Mouse (Mus musculus): ENCODE results near the gene Crim1. TPM values are rescaled to one million over a fixed set of nuclear protein-coding genes. Genes with fewer than 3 reads are reported as not detected.

The Crim1 gene
- polyA plus RNA-seq, 1 experiment from 2014 or later, result 3.6 TPM

GRCm38 (mm10) chr17:78308221-78308620, 108.2 kb downstream of the Crim1 start:
- no peak for ATAC-seq

DNA sequence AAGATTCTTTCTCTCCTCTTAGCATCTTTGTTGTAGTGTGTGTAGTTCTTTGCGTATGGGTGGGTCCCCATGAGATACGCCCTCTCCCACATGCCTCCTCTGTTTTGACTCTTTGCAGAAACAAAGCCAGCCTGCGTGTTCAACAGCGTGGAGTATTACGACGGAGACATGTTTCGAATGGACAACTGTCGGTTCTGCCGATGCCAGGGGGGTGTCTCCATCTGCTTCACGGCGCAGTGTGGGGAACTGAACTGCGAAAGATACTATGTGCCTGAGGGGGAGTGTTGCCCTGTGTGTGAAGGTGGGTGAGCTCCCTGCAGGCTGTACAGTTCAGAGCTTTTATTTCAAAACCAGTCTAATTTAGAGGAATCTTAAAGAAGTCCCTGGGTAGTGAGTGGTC, 113.0 kb downstream of the Crim1 start:
- no peaks in the 10 kb centered on the region for H3K27me3 ChIP-seq (replicated peaks; ENCODE audit: control insufficient read depth, insufficient read depth, low read length)
- peak; percentile 74; the same call in 1 of the 2 replicates for ATAC-seq

More at GRCm38 (mm10) chr17:78308221-78308620, 108.2 kb downstream of the Crim1 start:
- Histone ChIP-seq H3K9ac (ENCODE audit: low read length) (no peak overlapping the region), H3K36me3 (ENCODE audit: control insufficient read depth, insufficient read depth, low read length) (0 out of 2 replicates have a peak, but pooled peaks cover 2% of the 10 kb centered on the region), H3K4me1 (ENCODE audit: control insufficient read depth, insufficient read depth, low read length) (no peaks in the 10 kb centered on the region), H3K9me3 (replicated peaks; ENCODE audit: control insufficient read depth, low read length) (no peaks in the 10 kb centered on the region), H3K4me2 (ENCODE audit: low read length) (no peak overlapping the region), H3K27me3 (replicated peaks; ENCODE audit: control insufficient read depth, insufficient read depth, low read length) (no peaks in the 10 kb centered on the region), H3K27ac (ENCODE audit: low read depth, low read length) (no peak overlapping the region), H3K4me3 (ENCODE audit: low read depth, low read length) (no peak overlapping the region)
- peak; percentile 24 for DNase-seq (ENCODE audit: low spot score)
- WGBS, result 68% methylated on average over 9 of the region's 9 CpGs

DNA sequence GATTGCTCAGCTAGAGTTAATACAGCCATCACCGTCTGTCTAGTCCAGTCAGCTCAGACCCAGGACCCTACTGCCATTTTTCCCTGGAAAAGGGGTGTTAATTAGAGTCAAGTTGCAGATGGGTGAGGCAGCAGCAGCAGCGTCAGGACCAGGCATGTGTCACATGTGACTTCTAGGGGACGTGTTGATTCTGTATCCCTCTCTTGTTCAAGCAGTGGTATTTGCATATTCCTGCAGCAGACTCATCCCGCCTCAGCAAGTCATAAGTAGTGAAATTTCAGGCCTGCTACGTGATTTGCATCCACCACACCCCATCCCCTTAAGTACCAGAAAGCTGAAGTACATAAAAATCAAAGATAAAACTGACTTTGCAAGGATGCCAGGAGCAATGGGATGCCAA, 113.6 kb downstream of the Crim1 start:
- WGBS, result 64% methylated on average over 5 of the region's 5 CpGs

More for the DNA sequence above, 113.0 kb downstream of the Crim1 start:
- Histone ChIP-seq H3K4me2 (ENCODE audit: low read length) (no peak overlapping the region), H3K9me3 (replicated peaks; ENCODE audit: control insufficient read depth, low read length) (no peaks in the 10 kb centered on the region), H3K4me1 (ENCODE audit: control insufficient read depth, insufficient read depth, low read length) (no peaks in the 10 kb centered on the region), H3K4me3 (ENCODE audit: low read depth, low read length) (no peak overlapping the region), H3K36me3 (ENCODE audit: control insufficient read depth, insufficient read depth, low read length) (no peaks in the 10 kb centered on the region), H3K27ac (ENCODE audit: low read depth, low read length) (no peak overlapping the region), H3K9ac (ENCODE audit: low read length) (no peak overlapping the region)
- 78% methylated on average over 12 of the region's 12 CpGs for WGBS
- DNase-seq (ENCODE audit: low spot score), result peak; percentile 42

GRCm38 (mm10) chr17:78315659-78316058, 115.6 kb downstream of the Crim1 start:
- Histone ChIP-seq H3K27me3 (replicated peaks; ENCODE audit: control insufficient read depth, insufficient read depth, low read length) (no peaks in the 10 kb centered on the region), H3K4me3 (ENCODE audit: low read depth, low read length) (no peak overlapping the region), H3K4me2 (ENCODE audit: low read length) (no peak overlapping the region), H3K36me3 (ENCODE audit: control insufficient read depth, insufficient read depth, low read length) (no peaks in the 10 kb centered on the region), H3K9me3 (replicated peaks; ENCODE audit: control insufficient read depth, low read length) (no peaks in the 10 kb centered on the region), H3K27ac (ENCODE audit: low read depth, low read length) (no peak overlapping the region), H3K4me1 (ENCODE audit: control insufficient read depth, insufficient read depth, low read length) (no peaks in the 10 kb centered on the region), H3K9ac (ENCODE audit: low read length) (no peak overlapping the region)
- ATAC-seq (no peak; the same call in 1 of the 2 replicates), DNase-seq (ENCODE audit: low spot score) (no peak)
- WGBS, result 81% methylated on average over 11 of the region's 11 CpGs

More for the DNA sequence above, 113.6 kb downstream of the Crim1 start:
- no peak overlapping the region for H3K9ac ChIP-seq (ENCODE audit: low read length)
- H3K27ac ChIP-seq (ENCODE audit: low read depth, low read length), result no peak overlapping the region
- H3K27me3 ChIP-seq (replicated peaks; ENCODE audit: control insufficient read depth, insufficient read depth, low read length), result no peaks in the 10 kb centered on the region
- H3K36me3 ChIP-seq (ENCODE audit: control insufficient read depth, insufficient read depth, low read length), result no peaks in the 10 kb centered on the region
- no peaks in the 10 kb centered on the region for H3K9me3 ChIP-seq (replicated peaks; ENCODE audit: control insufficient read depth, low read length)
- H3K4me3 ChIP-seq (ENCODE audit: low read depth, low read length), result no peak overlapping the region
- DNase-seq (ENCODE audit: low spot score) (no peak), ATAC-seq (peak; percentile 54; the same call in 1 of the 2 replicates)
- H3K4me1 ChIP-seq (ENCODE audit: control insufficient read depth, insufficient read depth, low read length), result no peaks in the 10 kb centered on the region
- H3K4me2 ChIP-seq (ENCODE audit: low read length), result no peak overlapping the region

DNA sequence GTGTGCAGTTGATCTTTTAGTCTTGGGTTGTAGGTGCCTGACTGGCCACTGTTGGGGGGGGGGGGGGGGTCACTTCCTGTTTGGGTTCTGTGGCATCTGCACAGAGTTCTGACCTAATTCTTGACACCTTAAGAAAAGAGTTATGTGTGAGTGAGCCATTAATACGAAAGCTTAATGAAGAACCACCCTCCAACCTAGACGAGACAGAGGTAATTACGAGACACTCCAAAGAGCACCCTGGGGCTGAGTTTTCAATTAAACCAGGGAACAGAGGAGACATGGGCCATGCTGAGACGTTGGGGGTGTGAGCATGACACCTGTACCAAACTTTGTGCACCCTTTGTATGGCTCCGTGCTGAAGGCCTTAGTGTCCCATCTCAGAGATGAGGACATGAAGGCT, 117.3 kb downstream of the Crim1 start:
- DNase-seq (ENCODE audit: low spot score) (no peak), ATAC-seq (no peak)
- Histone ChIP-seq H3K9ac (ENCODE audit: low read length) (no peak overlapping the region), H3K4me1 (ENCODE audit: control insufficient read depth, insufficient read depth, low read length) (no peaks in the 10 kb centered on the region), H3K27ac (ENCODE audit: low read depth, low read length) (no peak overlapping the region), H3K36me3 (ENCODE audit: control insufficient read depth, insufficient read depth, low read length) (no peaks in the 10 kb centered on the region), H3K4me2 (ENCODE audit: low read length) (no peak overlapping the region), H3K4me3 (ENCODE audit: low read depth, low read length) (no peak overlapping the region), H3K27me3 (replicated peaks; ENCODE audit: control insufficient read depth, insufficient read depth, low read length) (no peaks in the 10 kb centered on the region), H3K9me3 (replicated peaks; ENCODE audit: control insufficient read depth, low read length) (no peaks in the 10 kb centered on the region)
- 63% methylated on average over 5 of the region's 5 CpGs for WGBS

DNA sequence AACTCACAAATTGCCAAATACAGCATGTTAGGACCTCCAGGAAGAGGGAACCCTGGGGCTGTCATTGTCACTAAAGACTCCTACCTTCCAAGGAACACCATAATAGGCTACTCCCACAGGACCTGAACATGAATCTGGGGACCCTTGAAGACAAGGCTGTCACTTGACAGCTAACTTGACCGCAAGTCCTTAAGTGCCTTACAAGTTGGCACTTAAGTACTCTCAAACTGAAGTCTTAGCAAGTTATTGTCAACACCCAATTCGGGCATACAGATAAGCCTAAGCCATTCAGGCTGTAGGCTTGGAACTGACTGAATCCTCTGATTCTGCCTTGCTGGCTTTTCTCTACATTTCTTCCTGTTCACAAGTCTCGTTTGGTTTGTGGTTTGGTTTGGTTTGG, 118.8 kb downstream of the Crim1 start:
- 87% methylated on average over 3 of the region's 3 CpGs for WGBS
- Histone ChIP-seq H3K36me3 (ENCODE audit: control insufficient read depth, insufficient read depth, low read length) (no peaks in the 10 kb centered on the region), H3K9ac (ENCODE audit: low read length) (no peak overlapping the region), H3K4me3 (ENCODE audit: low read depth, low read length) (no peak overlapping the region), H3K27ac (ENCODE audit: low read depth, low read length) (no peak overlapping the region), H3K9me3 (replicated peaks; ENCODE audit: control insufficient read depth, low read length) (no peaks in the 10 kb centered on the region), H3K4me2 (ENCODE audit: low read length) (no peak overlapping the region), H3K4me1 (ENCODE audit: control insufficient read depth, insufficient read depth, low read length) (0 out of 2 replicates have a peak, but pooled peaks cover 2% of the 10 kb centered on the region), H3K27me3 (replicated peaks; ENCODE audit: control insufficient read depth, insufficient read depth, low read length) (no peaks in the 10 kb centered on the region)
- DNase-seq (ENCODE audit: low spot score) (no peak), ATAC-seq (no peak)

DNA sequence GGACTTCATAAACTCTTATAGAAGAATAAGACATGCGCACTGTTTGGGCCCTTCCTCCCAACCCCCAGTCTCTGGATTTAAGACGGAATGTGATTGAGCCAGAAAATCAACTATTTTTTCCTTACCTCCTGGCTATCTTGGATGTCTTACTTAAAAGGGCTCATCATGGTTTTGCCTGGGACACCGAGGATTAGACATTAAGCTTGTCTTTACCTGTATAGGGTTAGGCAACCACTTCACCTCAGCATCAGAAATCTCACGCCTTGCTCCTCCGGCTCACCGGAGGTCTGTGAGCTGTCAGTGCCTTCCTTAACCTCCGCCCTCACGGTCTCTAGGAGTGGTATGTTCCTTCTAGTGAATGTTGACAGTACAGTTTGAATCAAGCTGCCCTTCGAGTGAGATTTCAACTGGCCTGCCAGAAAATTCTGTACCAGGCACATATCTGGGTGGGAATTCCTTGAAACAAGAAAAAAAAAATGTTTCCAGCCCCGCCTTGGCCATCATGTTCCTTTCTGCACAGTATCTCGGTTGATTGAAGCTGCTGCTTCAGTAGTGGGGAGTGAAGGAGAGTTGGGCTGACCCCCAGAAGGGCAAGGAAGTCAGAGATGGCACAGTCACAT, 121.3 kb downstream of the Crim1 start:
- WGBS, result 91% methylated on average over 11 of the region's 11 CpGs
- 0 out of 2 replicates have a peak, but pooled peaks cover 2% of the 10 kb centered on the region for H3K4me1 ChIP-seq (ENCODE audit: control insufficient read depth, insufficient read depth, low read length)
- H3K4me3 ChIP-seq (ENCODE audit: low read depth, low read length), result no peak overlapping the region
- no peak overlapping the region for H3K4me2 ChIP-seq (ENCODE audit: low read length)
- no peaks in the 10 kb centered on the region for H3K9me3 ChIP-seq (replicated peaks; ENCODE audit: control insufficient read depth, low read length)
- ATAC-seq (no peak), DNase-seq (ENCODE audit: low spot score) (no peak)
- H3K27me3 ChIP-seq (replicated peaks; ENCODE audit: control insufficient read depth, insufficient read depth, low read length), result no peaks in the 10 kb centered on the region
- H3K9ac ChIP-seq (ENCODE audit: low read length), result no peak overlapping the region
- H3K27ac ChIP-seq (ENCODE audit: low read depth, low read length), result no peak overlapping the region
- H3K36me3 ChIP-seq (ENCODE audit: control insufficient read depth, insufficient read depth, low read length), result no peaks in the 10 kb centered on the region

DNA sequence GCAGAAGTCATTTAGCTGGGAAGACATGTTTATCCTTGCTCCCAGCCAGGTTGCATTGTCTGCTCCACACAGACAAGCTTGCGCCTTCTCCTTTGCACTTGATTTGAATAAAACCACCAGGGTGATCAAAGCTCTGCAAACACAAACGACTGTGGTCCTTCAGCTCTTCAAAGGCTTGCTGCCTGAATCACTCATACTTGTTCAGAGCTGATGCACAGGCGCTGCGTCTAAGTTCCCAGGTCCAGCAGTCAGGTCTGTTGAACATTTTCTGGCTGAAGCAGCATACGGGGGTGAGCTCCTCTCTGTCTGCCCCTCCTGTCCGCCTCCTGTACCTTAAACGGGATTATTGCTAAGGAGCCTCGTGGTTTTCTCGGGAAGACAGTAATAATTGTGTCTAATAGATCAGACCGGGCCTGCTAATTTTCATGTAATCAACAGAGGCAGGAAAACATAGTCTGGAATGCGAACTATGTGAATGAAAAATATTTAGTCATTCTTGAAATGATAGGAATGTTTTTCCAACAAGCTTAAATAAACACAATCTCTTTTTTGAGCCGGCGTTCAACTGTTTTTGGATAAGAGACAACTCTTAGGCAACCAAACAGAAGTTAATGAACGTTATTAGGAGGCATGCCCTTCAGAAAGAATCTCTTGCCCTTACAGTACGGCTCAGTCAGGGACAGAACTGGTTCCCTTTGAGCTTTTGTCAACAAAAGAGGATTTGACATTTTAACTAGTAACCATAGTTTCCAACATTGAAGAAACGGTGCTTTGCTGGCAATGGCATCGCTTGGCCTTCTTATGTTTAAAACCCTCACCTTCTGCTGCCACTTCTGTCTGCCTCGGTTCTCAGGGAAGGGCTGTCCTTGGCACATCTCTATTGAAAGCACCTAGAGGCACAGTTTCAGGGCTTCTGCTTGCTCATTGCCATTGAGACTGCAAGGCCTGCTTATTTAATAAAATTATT, 122.6 kb downstream of the Crim1 start:
- no peak overlapping the region for H3K4me2 ChIP-seq (ENCODE audit: low read length)
- no peak overlapping the region for H3K9ac ChIP-seq (ENCODE audit: low read length)
- H3K4me1 ChIP-seq (ENCODE audit: control insufficient read depth, insufficient read depth, low read length), result 0 out of 2 replicates have a peak, but pooled peaks cover 2% of the 10 kb centered on the region
- DNase-seq (ENCODE audit: low spot score) (peak; percentile 42), ATAC-seq (no peak)
- no peaks in the 10 kb centered on the region for H3K27me3 ChIP-seq (replicated peaks; ENCODE audit: control insufficient read depth, insufficient read depth, low read length)
- no peak overlapping the region for H3K27ac ChIP-seq (ENCODE audit: low read depth, low read length)
- WGBS, result 50% methylated on average over 18 of the region's 18 CpGs
- H3K36me3 ChIP-seq (ENCODE audit: control insufficient read depth, insufficient read depth, low read length), result no peaks in the 10 kb centered on the region
- no peaks in the 10 kb centered on the region for H3K9me3 ChIP-seq (replicated peaks; ENCODE audit: control insufficient read depth, low read length)
- no peak overlapping the region for H3K4me3 ChIP-seq (ENCODE audit: low read depth, low read length)
